Mouse (Mus musculus) heart, embryonic 16.5 days (tissue): ENCODE data around the gene Olfr90. TPM values are rescaled to one million over a fixed set of nuclear protein-coding genes. Genes with fewer than 3 reads are reported as not detected.

Experiments used
- ATAC-seq: fragments of 200-750 bp; cut with Nextera tagmentation; replicated peaks from 2 replicates; pipeline ENCODE4 v1.8.0; 2017; ENCODE audit warnings: moderate number of reproducible peaks; ENCODE audit not compliant: insufficient read depth, low FRiP score; ENCODE audit errors: extremely low read depth
- H3K27ac ChIP-seq: fragments of 300-500 bp; sonication (generic); 2 replicates; pipeline ENCODE4 v1.5.1; 2014; ENCODE audit warnings: mild to moderate bottlenecking, low read length, control low read depth, moderate library complexity
- H3K27me3 ChIP-seq: fragments of 300-500 bp; sonication (generic); 2 replicates; pipeline ENCODE4 v1.6.1; 2014; ENCODE audit warnings: low read length, mixed read lengths; ENCODE audit not compliant: control insufficient read depth, insufficient read depth
- H3K36me3 ChIP-seq: fragments of 300-500 bp; sonication (generic); 2 replicates; pipeline ENCODE4 v1.6.1; 2014; ENCODE audit not compliant: control insufficient read depth, insufficient read depth
- H3K4me1 ChIP-seq: fragments of 300-500 bp; sonication (generic); 2 replicates; pipeline ENCODE4 v1.6.1; 2014; ENCODE audit warnings: low read length, mixed read lengths; ENCODE audit not compliant: control insufficient read depth, insufficient read depth
- H3K4me2 ChIP-seq: fragments of 300-500 bp; sonication (generic); 2 replicates; pipeline ENCODE4 v1.6.1; 2014; ENCODE audit warnings: low read depth, mild to moderate bottlenecking, control low read depth, low read length
- H3K4me3 ChIP-seq: fragments of 300-500 bp; sonication (generic); 2 replicates; pipeline ENCODE4 v1.5.1; 2014; ENCODE audit warnings: mild to moderate bottlenecking, control low read depth, low read length
- H3K9ac ChIP-seq: fragments of 300-500 bp; sonication (generic); 2 replicates; pipeline ENCODE4 v1.6.1; 2014; ENCODE audit warnings: low read length, control low read depth
- H3K9me3 ChIP-seq: fragments of 300-500 bp; sonication (generic); replicated peaks from 2 replicates; pipeline ENCODE4 v1.6.1; 2016; ENCODE audit warnings: low read length; ENCODE audit not compliant: control insufficient read depth
- WGBS: fragments of 180-500 bp; shearing (Covaris S2); extraction: QIAGEN DNeasy Blood & Tissue Kit; methylation state at CpG from one replicate; pipeline ENCODE4 v1.1.7; 2014; 5-methylcytosine and 5-hydroxymethylcytosine counted together
- polyA plus RNA-seq: library from polyadenylated mRNA; unstranded; fragments of >200 nt; fragmentation: Nextera tagmentation; extraction: Ambion mirVana; gene quantifications from 2 replicates; pipeline ENCODE4 v1.2.1, GENCODE M21; 2015

Olfr90 gene
- polyA plus RNA-seq, 1 experiment from 2014 or later: not detected

DNA sequence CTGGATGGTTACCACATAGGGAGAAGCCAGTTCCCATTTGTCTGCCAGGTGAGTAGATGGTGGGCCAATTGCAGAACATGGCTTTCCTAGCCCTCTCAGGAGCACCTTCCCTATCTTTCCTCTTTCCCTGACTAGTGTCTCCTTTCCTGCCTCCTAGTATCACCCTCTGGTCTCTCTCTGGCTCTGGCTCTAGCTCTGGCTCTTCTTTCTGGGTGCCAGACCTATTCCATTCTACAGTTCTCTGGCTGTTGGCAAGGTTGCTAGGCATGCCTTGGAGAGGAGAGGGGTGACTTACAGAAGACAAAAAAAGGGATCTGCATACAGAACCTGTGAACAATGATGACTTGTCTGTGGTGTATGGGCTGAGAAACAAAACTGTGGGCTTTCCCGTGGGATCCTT lies 20.4 kb downstream of the Olfr90 start:
- no peak for ATAC-seq
- WGBS: 79% methylated on average over 1 of the region's 1 CpGs
- peaks cover 24% of the 10 kb centered on the region for H3K36me3 ChIP-seq

DNA sequence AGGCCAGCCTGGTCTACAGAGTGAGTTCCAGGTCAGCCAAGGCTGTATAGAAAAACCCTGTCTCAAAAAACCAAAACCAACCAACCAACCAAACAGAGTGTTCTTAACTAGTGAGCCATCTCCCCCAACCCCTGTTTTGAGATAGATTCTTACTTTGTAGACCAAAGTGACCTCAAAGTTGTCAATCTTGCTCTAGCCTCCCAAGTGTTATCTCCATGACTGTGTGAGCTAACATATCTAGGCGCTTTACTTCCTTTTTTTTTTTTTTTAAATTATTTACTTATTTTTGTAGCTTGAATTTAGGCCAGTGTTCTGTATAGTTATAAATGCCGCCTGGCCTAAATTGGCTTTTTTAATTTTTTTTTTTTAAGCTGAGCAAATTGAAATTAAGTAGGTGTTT lies 22.3 kb downstream of the Olfr90 start:
- no peak overlapping the region for H3K9ac ChIP-seq
- no peak overlapping the region for H3K27ac ChIP-seq
- H3K27me3 ChIP-seq: no peaks in the 10 kb centered on the region
- no peaks in the 10 kb centered on the region for H3K9me3 ChIP-seq
- H3K36me3 ChIP-seq: peaks cover 27% of the 10 kb centered on the region
- no peaks in the 10 kb centered on the region for H3K4me1 ChIP-seq
- no peak for ATAC-seq
- no peak overlapping the region for H3K4me3 ChIP-seq
- 99% methylated on average over 2 of the region's 2 CpGs for WGBS
- H3K4me2 ChIP-seq: no peak overlapping the region

More for the DNA sequence above, 20.4 kb downstream of the Olfr90 start:
- no peaks in the 10 kb centered on the region for H3K9me3 ChIP-seq
- H3K9ac ChIP-seq: no peak overlapping the region
- H3K27me3 ChIP-seq: no peaks in the 10 kb centered on the region
- no peak overlapping the region for H3K27ac ChIP-seq
- H3K4me3 ChIP-seq: no peak overlapping the region
- no peaks in the 10 kb centered on the region for H3K4me1 ChIP-seq
- H3K4me2 ChIP-seq: no peak overlapping the region

DNA sequence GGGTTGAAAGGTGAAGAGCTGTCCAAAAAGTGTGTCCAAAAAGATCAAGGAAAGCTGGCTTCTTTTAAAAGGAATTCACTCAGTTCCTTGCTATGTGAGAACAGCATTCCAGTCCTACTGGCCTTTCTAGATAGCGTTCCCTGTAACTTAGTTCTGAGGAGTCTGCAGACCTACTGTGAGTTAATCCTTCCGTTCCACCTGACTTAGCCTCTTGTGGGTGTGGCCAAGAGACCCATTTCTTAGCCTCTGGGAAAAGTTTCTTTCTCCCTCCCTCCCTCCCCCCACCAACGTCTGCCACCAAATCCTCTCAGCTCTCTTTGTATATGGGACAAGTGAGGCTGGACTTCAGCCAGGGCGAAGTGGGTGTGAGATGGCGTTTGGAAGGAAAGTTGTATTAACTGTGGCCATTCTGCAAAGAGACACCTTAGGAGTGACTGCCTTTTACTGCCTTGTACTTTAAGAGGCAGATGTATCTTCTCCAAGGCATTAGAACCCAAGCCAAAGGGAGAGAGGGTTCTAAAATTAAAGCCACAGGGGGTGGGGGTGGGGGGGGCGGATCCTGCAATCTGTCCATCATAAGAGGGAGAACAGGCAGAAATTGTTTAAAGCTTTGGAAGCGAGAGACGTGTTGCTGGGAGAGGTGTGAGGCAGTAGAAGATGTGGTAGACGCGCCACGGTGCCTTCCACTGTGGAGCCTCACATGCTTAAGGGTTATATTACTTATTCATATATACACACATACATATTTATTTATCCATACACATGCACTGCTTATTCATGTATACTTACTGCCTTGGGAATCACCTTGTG lies 24.4 kb downstream of the Olfr90 start:
- no peaks in the 10 kb centered on the region for H3K4me1 ChIP-seq
- no peaks in the 10 kb centered on the region for H3K9me3 ChIP-seq
- H3K9ac ChIP-seq: no peak overlapping the region
- H3K36me3 ChIP-seq: peaks cover 22% of the 10 kb centered on the region
- no peak overlapping the region for H3K4me3 ChIP-seq
- 78% methylated on average over 11 of the region's 11 CpGs for WGBS
- no peak overlapping the region for H3K4me2 ChIP-seq
- H3K27ac ChIP-seq: no peak overlapping the region
- no peak for ATAC-seq
- H3K27me3 ChIP-seq: no peaks in the 10 kb centered on the region

DNA sequence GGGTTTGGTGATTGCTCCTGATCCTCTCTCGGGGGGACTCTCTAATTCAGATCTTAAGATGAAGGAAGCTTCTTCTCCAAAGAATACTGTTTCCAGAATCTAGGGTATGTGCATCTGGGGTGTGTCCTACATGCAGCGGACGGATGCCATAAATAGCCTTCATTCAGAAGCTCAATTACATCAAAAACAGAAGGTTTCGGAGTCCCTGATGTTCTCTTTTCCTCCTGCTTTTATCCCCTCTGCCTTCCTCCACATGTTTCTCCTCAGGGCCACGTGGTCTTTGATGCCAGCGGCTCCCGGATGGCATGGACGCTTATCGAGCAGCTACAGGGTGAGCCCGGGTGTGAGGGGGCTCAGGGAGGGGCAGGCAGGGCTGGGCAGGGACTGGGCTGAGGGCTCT lies 25.2 kb downstream of the Olfr90 start:
- ATAC-seq: no peak
- Histone ChIP-seq H3K9ac (no peak overlapping the region), H3K4me1 (no peaks in the 10 kb centered on the region), H3K36me3 (peaks cover 22% of the 10 kb centered on the region), H3K4me2 (no peak overlapping the region), H3K4me3 (no peak overlapping the region), H3K27ac (no peak overlapping the region), H3K9me3 (no peaks in the 10 kb centered on the region), H3K27me3 (no peaks in the 10 kb centered on the region)
- WGBS: 65% methylated on average over 10 of the region's 10 CpGs

DNA sequence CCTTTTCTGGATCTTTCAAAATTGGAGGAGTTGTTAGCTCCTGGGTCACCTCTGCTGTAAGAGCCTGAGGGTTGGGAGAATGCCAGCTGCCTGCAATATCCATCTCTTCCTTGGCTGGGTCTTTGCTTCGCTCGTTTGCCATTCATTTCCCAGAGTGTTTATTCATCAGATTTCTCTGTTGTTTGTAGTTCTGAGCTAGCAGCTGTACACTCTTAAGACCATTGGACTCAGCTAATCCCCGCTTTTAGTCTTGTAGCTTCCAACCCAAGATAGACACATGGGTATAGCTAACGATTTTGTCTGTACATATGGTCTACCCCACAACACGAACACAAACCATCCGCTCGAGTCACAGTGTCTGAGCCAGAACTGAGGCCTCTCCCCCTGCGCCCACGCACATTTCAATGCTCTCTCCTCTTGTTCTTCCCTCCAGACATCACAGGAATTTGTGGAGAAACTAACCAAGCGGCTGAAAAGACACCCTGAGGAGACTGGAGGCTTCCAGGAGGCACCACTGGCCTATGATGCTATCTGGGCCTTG lies 26.1 kb downstream of the Olfr90 start:
- H3K27ac ChIP-seq: no peak overlapping the region
- H3K4me3 ChIP-seq: no peak overlapping the region
- H3K9me3 ChIP-seq: no peaks in the 10 kb centered on the region
- no peak overlapping the region for H3K9ac ChIP-seq
- H3K36me3 ChIP-seq: peaks cover 22% of the 10 kb centered on the region
- H3K27me3 ChIP-seq: no peaks in the 10 kb centered on the region
- no peak overlapping the region for H3K4me2 ChIP-seq
- ATAC-seq: no peak
- 81% methylated on average over 10 of the region's 10 CpGs for WGBS
- no peaks in the 10 kb centered on the region for H3K4me1 ChIP-seq

DNA sequence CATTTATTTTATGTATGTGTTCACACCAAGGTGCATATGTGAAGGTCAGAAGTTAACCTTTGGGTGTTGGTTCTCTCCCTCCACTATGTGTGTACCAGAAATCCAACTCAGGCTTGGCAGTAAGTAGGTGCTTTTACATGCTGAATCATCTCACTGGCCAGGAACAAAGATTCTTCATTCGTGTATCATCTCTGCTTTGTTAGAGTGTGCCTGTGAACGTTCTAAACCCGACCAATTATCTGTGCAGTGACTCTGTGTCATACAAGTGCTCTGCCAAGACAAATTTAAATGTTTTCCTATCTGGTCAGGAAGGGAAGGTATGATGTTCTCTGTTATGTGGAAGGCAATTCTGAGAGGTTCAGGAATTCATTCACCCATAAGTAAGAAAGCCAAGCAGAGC lies 26.9 kb downstream of the Olfr90 start:
- no peaks in the 10 kb centered on the region for H3K27me3 ChIP-seq
- no peaks in the 10 kb centered on the region for H3K9me3 ChIP-seq
- no peak overlapping the region for H3K4me3 ChIP-seq
- H3K27ac ChIP-seq: no peak overlapping the region
- H3K4me2 ChIP-seq: no peak overlapping the region
- ATAC-seq: no peak
- 80% methylated on average over 3 of the region's 3 CpGs for whole genome bisulfite sequencing
- peaks cover 23% of the 10 kb centered on the region for H3K36me3 ChIP-seq
- H3K4me1 ChIP-seq: no peaks in the 10 kb centered on the region
- no peak overlapping the region for H3K9ac ChIP-seq

DNA sequence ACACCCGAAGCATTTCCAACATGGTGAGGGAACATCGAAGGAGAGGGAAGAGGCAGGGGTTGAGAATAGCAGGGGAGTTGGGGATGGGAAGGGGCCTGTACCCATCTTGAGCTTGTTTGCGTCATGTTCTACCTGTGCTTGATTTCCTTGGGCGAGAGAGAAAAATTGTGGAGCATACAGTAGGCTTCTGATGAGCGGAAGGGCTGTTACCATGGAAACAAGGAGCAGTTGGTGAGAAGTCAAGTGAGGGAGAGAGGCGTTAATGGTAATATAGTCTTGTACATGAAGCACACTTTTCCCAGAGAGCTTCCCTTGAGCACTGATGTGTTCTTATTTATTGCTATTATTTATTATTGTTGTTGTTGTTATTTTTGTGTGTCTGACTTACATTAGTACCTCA lies 31.3 kb downstream of the Olfr90 start:
- Histone ChIP-seq H3K27me3 (no peaks in the 10 kb centered on the region), H3K9ac (no peak overlapping the region), H3K4me2 (no peak overlapping the region), H3K4me1 (no peaks in the 10 kb centered on the region), H3K9me3 (no peaks in the 10 kb centered on the region), H3K36me3 (peaks cover 7% of the 10 kb centered on the region), H3K27ac (no peak overlapping the region), H3K4me3 (no peak overlapping the region)
- 80% methylated on average over 6 of the region's 6 CpGs for WGBS
- ATAC-seq: no peak

DNA sequence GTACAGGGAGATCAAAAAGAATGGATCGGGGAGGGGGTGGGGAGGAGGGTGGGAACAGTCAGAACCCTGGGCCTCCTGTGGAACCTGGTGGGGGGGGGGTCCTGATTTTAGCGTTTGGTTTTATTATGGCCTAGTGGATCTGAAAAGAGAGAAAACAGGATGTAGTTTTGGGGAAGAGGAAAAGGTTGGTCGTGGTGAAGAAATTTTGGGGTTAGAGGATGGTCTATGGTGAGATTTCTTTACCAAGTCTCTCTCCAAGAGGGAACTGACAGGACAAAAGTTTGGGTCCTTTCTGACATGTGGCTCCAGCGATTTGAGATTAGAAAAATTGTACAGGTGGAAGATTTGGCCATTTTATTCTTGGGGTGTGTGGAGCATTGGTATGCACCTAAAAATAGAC lies 36.6 kb downstream of the Olfr90 start:
- no peak for ATAC-seq
- no peak overlapping the region for H3K4me2 ChIP-seq
- no peak overlapping the region for H3K4me3 ChIP-seq
- no peak overlapping the region for H3K9ac ChIP-seq
- WGBS: 56% methylated on average over 4 of the region's 4 CpGs
- H3K4me1 ChIP-seq: peaks cover 13% of the 10 kb centered on the region
- no peaks in the 10 kb centered on the region for H3K9me3 ChIP-seq
- H3K27ac ChIP-seq: no peak overlapping the region
- peaks cover 14% of the 10 kb centered on the region for H3K27me3 ChIP-seq
- H3K36me3 ChIP-seq: peaks cover 6% of the 10 kb centered on the region

DNA sequence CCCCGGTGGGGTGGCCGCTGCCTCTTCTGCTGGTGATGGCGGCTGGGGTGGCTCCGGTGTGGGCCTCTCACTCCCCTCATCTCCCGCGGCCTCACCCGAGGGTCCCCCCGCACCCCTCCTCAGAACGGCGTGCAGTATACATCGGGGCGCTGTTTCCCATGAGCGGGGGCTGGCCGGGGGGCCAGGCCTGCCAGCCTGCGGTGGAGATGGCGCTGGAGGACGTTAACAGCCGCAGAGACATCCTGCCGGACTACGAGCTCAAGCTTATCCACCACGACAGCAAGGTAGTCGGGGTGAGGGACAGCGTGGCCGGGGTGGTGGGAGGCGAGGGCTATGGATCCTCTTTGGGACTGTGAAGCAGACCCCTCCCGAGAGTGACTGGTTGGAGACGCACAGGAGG lies 37.4 kb downstream of the Olfr90 start:
- Histone ChIP-seq H3K36me3 (peaks cover 3% of the 10 kb centered on the region; the same call in 1 of the 2 replicates), H3K4me1 (peaks cover 15% of the 10 kb centered on the region), H3K9me3 (no peaks in the 10 kb centered on the region), H3K27ac (no peak overlapping the region), H3K4me2 (peak overlapping the region; percentile 92), H3K27me3 (peaks cover 14% of the 10 kb centered on the region), H3K9ac (peak overlapping the region; percentile 69), H3K4me3 (peak overlapping the region; percentile 57)
- no peak for ATAC-seq
- 9% methylated on average over 27 of the region's 27 CpGs for WGBS
